Mouse (Mus musculus) cerebellum, adult 2 months (tissue): Measurements from ENCODE around the gene Tmem209.

Source experiments
- CTCF ChIP-seq: fragments of 200-500 bp; IDR thresholded peaks from 2 replicates; pipeline ENCODE4 v1.5.1; 2011; ENCODE audit warnings: low read depth, mild to moderate bottlenecking, control low read depth, low read length, moderate library complexity, borderline replicate concordance; ENCODE audit not compliant: insufficient read depth
- POLR2A ChIP-seq: fragments of 200-500 bp; IDR thresholded peaks from 2 replicates; pipeline ENCODE4 v1.6.1; 2011; ENCODE audit warnings: low read length, control low read depth, borderline replicate concordance; ENCODE audit not compliant: insufficient read depth

- no peak for TF ChIP-seq CTCF
- no peak for TF ChIP-seq POLR2A
Observed at GRCm38 (mm10) chr6:30547274-30547645, 37.7 kb upstream of the Tmem209 start.
